Mouse (Mus musculus) CH12.LX (cell line): ENCODE measurements around the gene Zfpl1.

Source experiments
- CHD2 ChIP-seq: IDR thresholded peaks from 2 replicates; pipeline ENCODE4 v1.6.1; 2011; ENCODE audit warnings: low read length, improper control_type of control experiment
- CTCF ChIP-seq, 2 experiments: IDR thresholded peaks in 1 of 2; conservative IDR thresholded peaks in 1 of 2; 2 replicates each; pipeline ENCODE4 v1.5.1; 2011 to 2012; ENCODE audit warnings: low read depth in 2 of 2, low read length in 2 of 2, improper control_type of control experiment in 1 of 2, inconsistent platforms in 1 of 2, mild to moderate bottlenecking in 1 of 2, moderate library complexity in 1 of 2
- ELF1 ChIP-seq: IDR thresholded peaks from 2 replicates; pipeline ENCODE4 v1.6.1; 2014; ENCODE audit warnings: low read depth, mild to moderate bottlenecking, inconsistent platforms, low read length, improper control_type of control experiment
- EP300 ChIP-seq: IDR thresholded peaks from 2 replicates; pipeline ENCODE4 v1.6.1; 2011; ENCODE audit warnings: low read length, improper control_type of control experiment
- ETS1 ChIP-seq: conservative IDR thresholded peaks from 2 replicates; pipeline ENCODE4 v1.6.1; 2012; ENCODE audit warnings: low read depth, mild to moderate bottlenecking, inconsistent platforms, low read length, improper control_type of control experiment, moderate library complexity
- IRF4 ChIP-seq: IDR thresholded peaks from 2 replicates; pipeline ENCODE4 v1.6.1; 2014; ENCODE audit warnings: low read depth, mild to moderate bottlenecking, inconsistent platforms, low read length, improper control_type of control experiment
- JUN ChIP-seq: IDR thresholded peaks from 2 replicates; pipeline ENCODE4 v1.6.1; 2011; ENCODE audit warnings: low read depth, mild to moderate bottlenecking, low read length, improper control_type of control experiment, moderate library complexity; ENCODE audit not compliant: insufficient read depth
- JUND ChIP-seq: conservative IDR thresholded peaks from 2 replicates; pipeline ENCODE4 v1.6.1; 2011; ENCODE audit warnings: low read depth, low read length, improper control_type of control experiment
- MXI1 ChIP-seq: IDR thresholded peaks from 2 replicates; pipeline ENCODE4 v1.6.1; 2011; ENCODE audit warnings: mild to moderate bottlenecking, low read depth, low read length, improper control_type of control experiment
- POLR2A ChIP-seq: IDR thresholded peaks from 2 replicates; pipeline ENCODE4 v1.6.1; 2011; ENCODE audit warnings: low read depth, mild to moderate bottlenecking, improper control_type of control experiment, low read length
- SIN3A ChIP-seq: IDR thresholded peaks from 2 replicates; pipeline ENCODE4 v1.6.1; 2012; ENCODE audit warnings: low read length, improper control_type of control experiment, inconsistent platforms
- SMC3 ChIP-seq: IDR thresholded peaks from 2 replicates; pipeline ENCODE4 v1.6.1; 2011; ENCODE audit warnings: low read depth, low read length, improper control_type of control experiment
- TBP ChIP-seq: conservative IDR thresholded peaks from 2 replicates; pipeline ENCODE4 v1.6.1; 2011; ENCODE audit warnings: low read depth, low read length, improper control_type of control experiment
- ZNF384 ChIP-seq: IDR thresholded peaks from 2 replicates; pipeline ENCODE4 v1.6.1; 2012; ENCODE audit warnings: low read depth, low read length, improper control_type of control experiment, inconsistent platforms

DNA sequence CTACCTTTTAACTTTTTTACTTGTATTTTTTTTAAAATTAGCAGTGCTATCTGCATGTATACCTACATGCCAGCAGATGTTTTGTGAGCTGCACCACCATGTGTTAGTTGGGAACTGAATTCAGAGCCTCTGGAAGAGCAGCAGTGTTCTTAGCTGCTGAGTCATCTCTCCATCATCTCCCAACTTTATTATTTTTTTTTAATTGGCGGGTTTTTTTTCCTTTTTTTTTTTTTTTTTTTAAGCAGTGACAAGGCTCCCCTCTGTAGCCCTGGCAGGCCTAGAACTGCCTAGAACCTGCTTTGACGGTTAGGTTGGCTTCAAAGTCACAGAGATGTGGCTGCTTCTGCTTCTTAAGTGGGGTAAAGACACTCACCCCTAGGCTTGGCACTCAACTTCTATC is 40.1 kb upstream of the Zfpl1 start:
- TF ChIP-seq CHD2 (no peak), ETS1 (no peak), CTCF (conservative IDR thresholded peaks at IDR 0.05 in 1 of 2, IDR thresholded peaks at IDR 0.05 in 1 of 2; ENCODE audit: low read depth in 2 of 2, low read length in 2 of 2) (no peak), TBP (no peak), EP300 (no peak), ZNF384 (no peak), IRF4 (no peak), POLR2A (no peak), SMC3 (no peak), SIN3A (no peak), MXI1 (no peak), JUND (no peak), ELF1 (no peak), JUN (no peak)
